In the genomic region with DNA sequence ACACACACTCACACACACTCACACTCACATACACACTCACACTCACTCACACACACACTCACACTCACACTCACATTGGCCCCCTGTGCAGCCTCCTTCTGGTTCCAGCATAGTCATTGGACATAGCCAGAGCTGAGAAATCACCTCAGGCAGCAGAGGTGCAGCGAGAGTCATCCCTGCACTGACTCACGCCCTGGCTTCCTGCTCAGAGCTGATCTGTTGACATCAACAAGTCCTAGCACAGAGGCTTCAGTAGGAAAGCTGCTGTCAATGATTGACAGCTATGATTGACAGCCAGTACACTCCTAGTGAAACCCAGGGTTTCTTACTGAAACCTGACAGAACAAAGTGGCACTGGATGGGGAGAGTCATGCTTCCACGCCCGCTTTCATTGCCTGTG, we compare ENCODE assay signal across 10 mouse cellular contexts. TPM values are rescaled to one million over a fixed set of nuclear protein-coding genes. Genes with fewer than 3 reads are reported as not detected.
DNase-seq lines count a peak whose midpoint lies in the region; ATAC-seq and TF ChIP-seq lines count a peak whose summit lies in the region.
"Had no signal": no experiment of that assay in that cellular context is flagged by ENCODE, and none has a peak within 500 bp of the region (broad histone marks: within the 10 kb centered on the region; RNA-seq: fewer than 3 reads in every experiment).

No protein-coding gene starts in this region.

- ATAC-seq in frontal cortex, adult (ENCODE audit: low TSS enrichment): no peak

- TF ChIP-seq CTCF in embryonic fibroblast, embryonic 13.5 days (IDR thresholded peaks at IDR 0.05; ENCODE audit: borderline replicate concordance, insufficient read depth, low read length): no peak

- H3K4me1 ChIP-seq in embryonic fibroblast, embryonic 13.5 days (ENCODE audit: control insufficient read depth, insufficient read depth, low read length): peaks cover 38% of the 10 kb centered on the region

- peak; percentile 71 to 82 for DNase-seq in adrenal gland, adult (ENCODE audit: inconsistent age in 2 of 2, low spot score in 1 of 2)
- DNase-seq in adrenal gland, adult 18-20 months (ENCODE audit: low spot score in 2 of 2): no peak
- DNase-seq in 3134 (ENCODE audit: extremely low read depth, insufficient read length, low spot score) (peak; percentile 82), liver (peak; percentile 53)
- DNase-seq in neural tube, embryonic 10.5 days (ENCODE audit: extremely low spot score, low spot score): no peak
- no peak for DNase-seq in layer of hippocampus, postnatal 36 days
- DNase-seq: cerebellum, adult 11 months; retina, postnatal 1 day had no signal

- TF ChIP-seq POLR2A in embryonic fibroblast, embryonic 13.5 days (IDR thresholded peaks at IDR 0.05; ENCODE audit: low read depth, low read length): no peak; the same call in 1 of the 2 replicates

- peak overlapping the region; percentile 73 for H3K27ac ChIP-seq in embryonic fibroblast, embryonic 13.5 days (ENCODE audit: insufficient read depth, low read length)

- H3K4me3 ChIP-seq in embryonic fibroblast, embryonic 13.5 days (ENCODE audit: insufficient read depth, low read length): no peak overlapping the region

RNA-seq across cellular contexts. Expression of a gene that starts 44.7 kb away (rescaled TPM):
- 100 to 1,000 TPM in 1 of 2 experiments, 10 to 100 TPM in 1; 92.3 to 105 TPM for total RNA-seq in adrenal gland, adult 18-20 months (2021)
- 78.4 and 83.1 TPM in 2 replicates for polyA plus RNA-seq in embryonic fibroblast, embryonic 13.5 days (2011; ENCODE audit: insufficient read length, low read depth, missing spikeins)
- 10 to 100 TPM; 75.6 to 75.9 TPM for total RNA-seq in layer of hippocampus, postnatal 36 days (2021)

RNA-seq across cellular contexts. Expression of a gene that starts 59.1 kb away (rescaled TPM):
- 10 to 100 TPM; 21.1 to 42.8 TPM for total RNA-seq in adrenal gland, adult 18-20 months (2021)
- polyA plus RNA-seq in embryonic fibroblast, embryonic 13.5 days (2011; ENCODE audit: insufficient read length, low read depth, missing spikeins): 24.9 and 35.7 TPM in 2 replicates
- total RNA-seq in layer of hippocampus, postnatal 36 days (2021): 10 to 100 TPM; 13.5 to 14.2 TPM

Comparison
In these comparisons a context has a peak if more than half of its experiments do, and no peak if none do; other contexts are left out.
1. DNase-seq: peak in adrenal gland, adult (2 of 2), 3134 (single experiment) and liver (single experiment); none in adrenal gland, adult 18-20 months (0 of 2), neural tube, embryonic 10.5 days (single experiment) and layer of hippocampus, postnatal 36 days (0 of 2).